Mouse (Mus musculus): ENCODE results near the gene Glb1l3.
"Not testable (repeated sequence)": the region's sequence is repeated elsewhere in the genome, so short reads cannot be mapped to it uniquely, and the experiment has no call there.

The Glb1l3 gene

DNA sequence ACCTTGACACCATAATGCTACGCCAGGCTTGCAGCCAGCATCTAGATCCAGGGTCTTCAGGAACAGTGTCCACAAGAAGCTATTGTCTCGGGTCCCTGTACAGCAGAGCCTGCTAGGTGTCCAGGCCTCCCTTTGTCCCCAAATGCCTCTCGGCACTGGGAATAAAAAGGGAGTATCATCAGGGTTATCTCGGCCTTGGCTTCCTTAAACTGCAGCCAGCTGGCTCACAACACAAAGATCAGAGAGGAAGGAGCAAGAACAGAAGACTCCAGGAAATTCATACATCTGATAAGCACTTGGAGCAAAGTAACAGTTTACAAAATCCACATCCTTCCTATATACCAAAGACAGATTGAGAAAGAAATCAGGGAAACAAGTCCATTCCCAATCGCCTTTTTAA lies at the start of gene Glb1l3:
Gene Glb1l3 (minus strand): TSS at position 140 of the 400 bp plus-strand sequence.
- DNase-seq (ENCODE audit: low read depth, low spot score): no peak

DNA sequence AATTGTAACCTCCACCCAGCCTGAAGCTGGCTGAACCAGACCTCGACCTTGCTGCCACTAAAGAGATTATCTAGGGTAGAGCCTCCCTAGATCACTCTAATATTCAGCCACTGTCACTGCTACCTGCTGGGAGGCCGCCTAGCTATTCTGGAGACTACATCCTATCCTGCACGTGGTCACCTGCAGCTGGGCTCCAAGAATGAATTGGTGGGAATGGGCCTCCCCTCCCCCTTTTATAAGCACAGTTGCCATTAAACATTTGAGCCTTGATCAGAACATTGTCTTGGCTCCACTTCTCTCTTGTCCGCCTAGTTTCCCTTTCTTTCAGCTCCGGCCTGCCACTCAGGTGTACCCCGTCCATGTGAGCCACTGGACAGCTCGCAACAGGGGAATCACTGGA lies 9.2 kb upstream of the Glb1l3 start:
- not testable (repeated sequence) for DNase-seq (ENCODE audit: low read depth, low spot score)

DNA sequence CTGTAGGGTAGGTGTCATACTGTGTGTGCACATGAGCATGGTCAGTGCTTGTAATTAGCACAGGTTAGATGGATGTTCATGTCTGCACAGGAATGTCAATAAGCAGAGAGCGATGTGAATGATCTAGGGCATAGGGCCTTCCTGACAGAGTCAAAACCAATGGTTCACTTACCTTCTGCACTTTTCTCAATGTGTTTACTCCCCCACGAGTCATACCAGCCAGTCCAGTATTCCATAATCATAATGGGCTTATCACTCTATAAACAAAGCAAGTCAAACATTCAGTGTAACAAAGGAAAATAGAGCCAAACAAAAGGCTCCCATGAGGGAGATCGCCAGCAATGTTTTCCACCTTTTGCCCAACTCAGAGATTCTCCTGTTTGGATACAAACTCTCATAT lies 29.6 kb downstream of the Glb1l3 start:
- no peak for DNase-seq (ENCODE audit: low read depth, low spot score)

DNA sequence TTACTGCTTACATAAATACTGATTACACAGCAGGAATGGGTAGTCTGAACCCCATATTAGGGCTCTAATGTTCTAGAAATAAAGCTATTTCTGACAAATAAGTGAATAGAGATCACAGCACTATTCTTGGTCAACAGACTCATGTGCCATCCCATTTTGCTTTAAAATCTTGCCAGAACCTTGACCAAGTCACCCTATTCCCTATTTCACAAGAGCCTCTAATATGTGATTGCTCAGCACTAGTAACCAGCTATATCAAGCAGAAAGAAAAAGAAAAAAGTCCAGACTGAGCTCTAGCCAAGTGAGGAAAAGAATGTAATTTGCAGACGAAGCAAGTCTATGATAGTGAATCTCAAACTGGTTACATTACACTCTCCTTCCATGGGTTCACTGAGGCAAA lies 40.7 kb downstream of the Glb1l3 start:
- DNase-seq (ENCODE audit: low read depth, low spot score): no peak

DNA sequence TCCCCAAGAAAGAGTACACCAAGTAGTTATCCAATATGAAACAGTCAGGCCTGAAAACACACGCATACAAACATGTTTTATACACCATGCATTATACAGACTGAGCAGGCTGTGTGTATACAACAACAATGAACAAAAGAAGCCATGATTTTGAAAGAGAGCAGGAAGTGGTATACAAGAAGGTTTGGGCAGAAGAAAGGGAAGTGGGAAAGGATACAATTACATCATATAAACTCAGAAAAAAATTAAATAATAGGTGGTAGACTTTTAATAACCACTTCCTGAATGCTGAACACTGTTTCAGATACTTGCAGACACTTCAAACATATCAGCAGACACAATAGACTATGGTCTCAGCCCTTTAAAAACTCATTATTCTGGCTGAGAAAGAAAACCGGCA lies 52.0 kb downstream of the Glb1l3 start:
- no peak for DNase-seq (ENCODE audit: low read depth, low spot score)

DNA sequence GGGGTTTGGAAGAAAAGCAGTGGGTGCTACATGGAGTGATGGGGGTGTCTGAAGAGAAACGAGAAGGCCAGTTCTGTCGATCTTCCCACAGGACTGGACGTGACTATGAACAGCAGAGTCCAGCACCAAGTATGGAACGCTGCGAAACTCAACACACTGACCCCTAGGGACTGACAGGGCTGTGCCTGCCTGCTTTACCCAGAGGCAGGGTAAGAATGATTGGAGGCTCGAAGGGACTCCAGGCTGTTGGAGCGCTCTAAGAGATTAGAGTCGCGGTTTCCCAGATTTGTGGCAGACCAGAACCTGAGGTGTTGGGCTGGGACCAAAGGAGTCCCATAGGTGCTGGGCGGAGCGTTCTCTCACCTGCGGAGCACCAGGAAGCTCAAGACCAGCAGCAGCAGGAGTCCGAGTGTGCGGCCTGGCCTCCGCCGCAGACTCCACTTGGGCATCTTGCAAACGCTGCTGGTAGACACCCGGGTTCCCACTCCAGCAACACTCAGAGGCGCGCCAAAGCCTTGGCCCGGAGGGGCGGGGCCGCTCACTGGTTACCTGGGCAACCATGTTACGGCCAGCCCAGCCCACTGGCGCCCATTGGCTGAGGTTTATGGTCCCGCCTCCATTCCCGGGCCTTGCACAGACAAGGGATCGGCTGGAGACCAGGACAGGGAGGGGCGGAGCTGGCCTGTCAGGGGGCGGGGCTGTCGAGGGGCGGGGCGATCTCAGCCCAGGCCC lies 54.6 kb downstream of the Glb1l3 start, which contains the start of gene Glb1l2:
Gene Glb1l2 (minus strand): TSS at position 534 of the 732 bp plus-strand sequence.
- DNase-seq (ENCODE audit: low read depth, low spot score): peak; percentile 47

DNA sequence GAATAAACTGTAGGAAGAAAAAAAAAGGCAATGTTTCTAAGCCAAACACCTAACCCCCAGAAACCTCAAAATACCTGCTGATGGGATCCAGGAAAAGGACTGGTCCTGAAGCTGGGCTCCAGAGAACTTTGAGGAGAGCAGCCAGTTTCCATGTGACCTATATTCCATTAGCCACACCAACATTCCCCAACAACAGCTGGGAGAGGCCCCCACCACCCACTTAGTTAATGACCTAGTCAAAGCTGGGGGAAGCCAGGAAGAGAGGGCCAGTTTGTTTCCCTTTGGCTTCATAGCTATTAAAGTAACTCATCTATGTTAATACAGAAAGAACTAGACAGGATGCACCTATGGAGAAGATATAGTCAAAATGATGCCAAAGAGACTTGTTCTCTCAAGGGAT lies 56.4 kb downstream of the Glb1l3 start:
- DNase-seq (ENCODE audit: low read depth, low spot score): no peak

DNA sequence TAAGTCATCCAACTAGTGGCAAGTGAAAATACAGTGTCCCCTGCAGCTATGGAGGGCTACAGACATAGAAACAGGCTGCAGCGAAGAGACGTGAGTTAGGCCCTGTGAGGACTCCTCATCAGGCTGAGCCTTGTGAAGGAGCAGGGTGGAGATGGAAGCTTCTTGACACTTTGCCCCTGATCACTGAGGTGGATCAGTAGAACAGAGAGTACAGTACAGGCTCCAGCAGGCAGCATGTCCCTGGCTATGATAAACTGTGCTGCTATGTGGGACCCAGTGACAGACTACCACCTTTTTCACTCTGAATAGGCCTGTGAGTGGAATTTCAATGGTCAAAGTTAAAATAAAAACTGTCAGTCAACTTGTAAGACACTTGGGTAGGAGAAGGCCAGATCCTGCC lies 60.3 kb downstream of the Glb1l3 start:
- no peak for DNase-seq (ENCODE audit: low read depth, low spot score)

DNA sequence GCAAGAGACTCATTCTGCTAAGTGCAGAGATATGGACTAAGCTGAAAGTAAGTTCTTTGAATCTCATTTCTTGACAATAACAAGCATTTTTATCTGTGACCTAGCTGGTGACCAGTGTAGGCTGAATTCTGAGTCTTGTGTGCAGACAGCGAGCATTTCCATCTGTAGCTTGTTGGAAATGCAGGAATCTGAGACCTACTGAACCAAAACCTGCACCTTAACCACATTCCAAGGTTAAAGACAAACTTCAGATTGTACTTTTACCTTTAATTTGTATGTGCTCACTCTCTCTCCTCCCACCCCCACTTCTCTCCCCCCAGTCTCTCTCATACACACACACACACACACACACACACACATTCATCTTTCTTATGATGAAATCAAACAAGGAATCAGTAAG lies 62.0 kb downstream of the Glb1l3 start:
- no peak for DNase-seq (ENCODE audit: low read depth, low spot score)

DNA sequence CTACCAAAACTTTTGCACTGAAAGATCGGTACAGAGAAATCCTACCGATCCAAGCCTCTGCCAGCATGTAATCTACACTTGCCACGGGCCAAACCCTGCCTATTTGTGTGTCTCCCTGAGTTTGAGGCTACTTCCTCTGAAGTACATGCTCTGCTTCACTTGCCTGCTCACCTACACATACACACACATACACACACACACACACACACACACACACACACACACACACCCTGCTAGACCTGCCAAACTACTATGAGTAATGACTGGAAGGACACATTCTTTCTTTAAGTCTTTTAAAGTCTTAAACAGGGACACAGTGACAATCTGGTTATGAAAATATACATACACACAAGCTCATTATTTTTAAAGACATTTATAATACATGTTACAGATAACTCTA lies 62.5 kb downstream of the Glb1l3 start:
- no peak for DNase-seq (ENCODE audit: low read depth, low spot score)

DNA sequence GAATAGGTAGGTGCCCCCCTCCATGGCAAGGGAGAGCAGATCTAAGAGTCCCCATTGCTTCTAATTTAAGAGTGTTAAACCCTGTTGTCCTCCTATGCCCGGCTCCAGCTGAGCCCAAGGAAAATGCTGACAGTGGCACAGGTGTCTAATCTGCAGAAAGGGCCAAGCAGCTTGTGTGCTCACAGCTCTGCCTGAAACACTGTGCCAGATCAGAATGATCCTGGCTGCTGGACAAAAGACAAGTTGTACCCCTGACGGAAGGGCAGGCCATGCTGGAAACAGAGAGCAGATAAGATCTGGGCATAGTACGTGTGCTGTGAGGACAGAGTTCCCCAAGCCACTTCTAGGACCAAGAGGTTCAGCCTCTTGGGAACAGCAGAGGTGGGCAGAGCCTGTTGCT lies 67.9 kb downstream of the Glb1l3 start:
- DNase-seq (ENCODE audit: low read depth, low spot score): no peak

DNA sequence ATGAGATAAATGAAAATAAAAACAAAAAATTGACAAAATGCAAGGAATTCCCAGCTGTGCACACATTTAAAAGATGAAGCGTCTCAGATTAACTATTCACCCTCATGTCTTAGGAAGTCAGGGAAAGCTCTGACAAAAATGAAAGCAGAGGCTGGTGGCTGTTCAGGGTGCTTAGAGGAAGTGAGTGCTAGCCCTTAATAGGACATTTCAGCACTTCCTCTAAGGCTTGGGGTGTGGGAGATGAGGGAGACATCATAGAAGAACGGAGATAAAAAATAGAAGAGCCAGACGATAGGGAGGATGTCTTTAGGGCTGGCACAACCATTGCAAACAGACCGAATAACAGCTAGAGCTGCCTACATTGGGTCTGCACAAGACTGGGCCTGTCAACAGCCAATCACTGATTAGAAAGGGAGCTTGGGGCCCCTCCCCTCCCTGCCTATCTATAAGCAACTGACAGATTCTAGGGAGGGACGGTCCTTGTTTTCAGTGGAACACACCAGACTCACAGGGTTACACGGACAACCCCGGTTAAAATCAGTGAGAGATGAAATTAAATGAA lies 77.2 kb downstream of the Glb1l3 start:
- no peak for DNase-seq (ENCODE audit: low read depth, low spot score)

DNA sequence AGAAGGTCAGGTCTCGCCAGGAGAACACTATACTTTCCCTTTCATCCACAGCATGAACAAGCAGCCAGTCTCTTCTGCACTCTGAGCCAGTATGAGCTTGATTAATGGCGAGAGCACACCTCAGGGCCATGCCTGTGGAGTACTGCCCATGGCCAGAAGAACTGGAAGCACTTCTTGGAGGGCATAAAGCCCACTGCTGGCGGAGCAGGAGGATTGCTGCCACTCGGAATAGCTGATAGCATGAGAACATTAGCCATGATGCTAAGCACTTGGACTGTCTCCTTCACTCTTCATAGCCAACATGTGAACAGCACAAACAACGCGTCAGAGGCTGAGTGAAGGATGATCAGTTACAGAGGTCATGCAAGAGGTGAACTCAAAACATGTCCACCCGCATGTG lies 82.3 kb downstream of the Glb1l3 start:
- no peak for DNase-seq (ENCODE audit: low read depth, low spot score)

DNA sequence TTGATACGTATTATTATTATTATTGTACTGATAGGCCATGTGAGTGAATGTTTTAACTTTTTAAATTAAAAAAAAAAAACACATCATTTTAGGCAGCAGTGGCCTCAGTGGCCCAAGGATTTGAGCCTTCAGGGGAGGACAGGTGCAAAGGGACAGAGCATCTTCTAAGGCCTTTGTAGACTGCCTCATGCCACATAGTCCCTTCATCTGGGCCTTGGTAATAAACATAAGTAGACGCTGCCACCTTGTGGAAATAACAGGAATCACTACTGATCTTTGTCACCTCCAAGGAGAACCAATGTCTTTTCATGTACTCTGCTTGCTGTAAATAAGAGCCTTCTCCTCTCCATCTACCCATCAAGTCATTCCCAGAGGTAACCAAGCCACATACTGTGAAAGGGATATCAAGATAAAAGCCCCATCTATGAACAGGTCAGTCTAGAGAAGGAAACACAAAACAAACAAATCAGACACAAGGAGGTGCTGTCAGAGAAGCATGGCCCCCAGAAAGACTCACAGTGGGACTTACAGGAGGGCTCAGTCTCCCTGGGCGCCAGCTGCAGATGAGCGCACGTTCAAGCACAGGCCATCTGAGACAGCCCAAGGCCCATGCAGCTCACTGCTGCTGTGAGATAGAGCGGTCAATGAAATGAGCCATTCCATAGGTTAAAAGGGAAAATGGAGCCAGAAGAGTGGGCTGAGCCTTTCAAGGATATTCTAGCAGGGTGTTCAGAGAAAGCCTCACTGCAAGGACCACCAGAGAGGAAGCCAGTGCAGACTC lies 84.4 kb downstream of the Glb1l3 start:
- peak; percentile 53 for DNase-seq (ENCODE audit: low read depth, low spot score)

DNA sequence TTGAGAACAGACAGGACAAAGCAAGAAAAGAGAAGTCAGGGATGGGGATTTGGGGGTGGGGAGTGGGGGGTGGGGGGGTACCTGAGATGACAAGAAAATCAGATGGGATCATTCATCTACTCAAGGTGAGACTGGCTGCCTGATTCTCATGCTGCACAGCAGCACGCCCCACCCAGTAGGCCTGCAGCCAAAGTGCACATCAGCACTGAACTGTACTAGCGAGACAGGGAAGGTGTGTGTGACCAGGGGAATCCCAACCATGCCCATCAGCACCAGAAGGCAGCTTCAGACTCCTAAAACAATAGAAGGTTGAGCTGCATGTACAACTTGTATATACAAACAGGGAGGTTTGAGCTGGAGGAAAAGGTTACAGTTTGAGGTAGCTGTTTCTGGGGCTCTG lies 85.0 kb downstream of the Glb1l3 start:
- DNase-seq (ENCODE audit: low read depth, low spot score): no peak

DNA sequence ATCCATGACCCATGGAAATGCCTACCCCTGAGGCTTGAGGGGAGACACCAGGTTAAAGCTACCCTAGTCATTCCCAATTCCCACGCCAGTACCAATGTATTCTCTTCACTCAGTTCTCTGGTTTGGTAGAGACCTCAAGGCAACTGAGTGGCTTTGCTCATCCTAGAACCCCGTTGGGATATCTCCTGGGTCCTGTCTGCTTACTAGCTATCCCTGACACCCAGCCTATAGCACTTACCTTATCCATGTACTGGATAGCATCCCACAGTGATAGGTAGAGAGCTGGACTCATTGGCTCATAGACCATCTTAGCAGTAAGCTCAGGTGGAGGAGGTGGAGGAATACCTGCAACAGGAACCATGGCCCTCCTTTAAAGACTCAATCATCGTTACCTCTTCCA lies 92.5 kb downstream of the Glb1l3 start:
- DNase-seq (ENCODE audit: low read depth, low spot score): no peak
